In the genomic region with DNA sequence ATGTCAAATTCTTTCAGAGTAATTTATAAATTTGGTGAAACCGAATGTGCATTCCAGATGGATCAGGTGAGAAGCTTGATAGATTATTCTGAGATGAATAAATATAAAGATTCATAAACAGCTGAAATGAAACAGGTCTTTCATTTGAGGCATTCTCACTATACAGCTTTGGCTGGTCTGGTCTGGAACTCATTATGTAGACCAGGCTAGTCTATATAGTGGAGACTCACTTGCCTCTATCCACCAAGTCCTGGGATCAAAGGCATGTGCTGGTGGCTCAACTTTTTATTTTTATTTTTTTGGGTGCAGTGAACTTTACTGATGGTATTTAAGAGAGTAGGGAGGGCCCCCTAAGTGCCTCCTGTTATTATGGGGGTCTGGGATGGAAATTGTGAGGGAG, we compare ENCODE assay signal across 26 mouse cellular contexts. TPM values are rescaled to one million over a fixed set of nuclear protein-coding genes. Genes with fewer than 3 reads are reported as not detected.
"Had no signal": no experiment of that assay in that cellular context is flagged by ENCODE, and none has a peak within 500 bp of the region (broad histone marks: within the 10 kb centered on the region; RNA-seq: fewer than 3 reads in every experiment).

No protein-coding gene starts in this region.

- H3K27me3 ChIP-seq: midbrain, embryonic 13.5 days; midbrain, embryonic 15.5 days; neural tube, embryonic 13.5 days; neural tube, embryonic 15.5 days had no signal

- H3K4me3 ChIP-seq: midbrain, embryonic 10.5 days; midbrain, embryonic 13.5 days; midbrain, embryonic 15.5 days; myocyte; neural tube, embryonic 13.5 days; neural tube, embryonic 15.5 days had no signal

- H3K27ac ChIP-seq: midbrain, embryonic 10.5 days; midbrain, embryonic 13.5 days; midbrain, embryonic 15.5 days; neural tube, embryonic 13.5 days; neural tube, embryonic 15.5 days had no signal

- H3K9me3 ChIP-seq: midbrain, embryonic 10.5 days; midbrain, embryonic 13.5 days; midbrain, embryonic 15.5 days; neural tube, embryonic 13.5 days; neural tube, embryonic 15.5 days had no signal

- H3K9ac ChIP-seq: lung, embryonic 14.5 days; midbrain, embryonic 13.5 days; midbrain, embryonic 15.5 days; neural tube, embryonic 13.5 days; neural tube, embryonic 15.5 days had no signal

- H3K36me3 ChIP-seq: midbrain, embryonic 10.5 days; midbrain, embryonic 13.5 days; midbrain, embryonic 15.5 days; neural tube, embryonic 13.5 days; neural tube, embryonic 15.5 days had no signal

- DNase-seq: lung, adult 18-20 months; lung, embryonic 14.5 days; lung, postnatal 10 days; lung, postnatal 4 days; right cerebral cortex, adult 18-20 months; right cerebral cortex, postnatal 25 days; right cerebral cortex, postnatal 4 days; spleen, adult 18-20 months; thymus, adult 18-20 months; thymus, postnatal 14 days; thymus, postnatal 36 days had no signal

- H3K4me2 ChIP-seq: lung, embryonic 14.5 days; midbrain, embryonic 13.5 days; midbrain, embryonic 15.5 days; neural tube, embryonic 13.5 days; neural tube, embryonic 15.5 days had no signal

- H3K4me1 ChIP-seq: midbrain, embryonic 13.5 days; midbrain, embryonic 15.5 days; neural tube, embryonic 13.5 days; neural tube, embryonic 15.5 days had no signal

RNA-seq across cellular contexts. Expression of a gene that starts 1.3 kb away (rescaled TPM):
- total RNA-seq: megakaryocyte, adult 5-6 weeks; megakaryocyte-erythroid progenitor cell, adult 5-6 weeks had no signal
- polyA plus RNA-seq: liver, embryonic 16.5 days; lung, embryonic 14.5 days; lung, embryonic 16.5 days; midbrain, embryonic 10.5 days; midbrain, embryonic 13.5 days; midbrain, embryonic 15.5 days; myocyte; neural tube, embryonic 11.5 days; neural tube, embryonic 13.5 days; neural tube, embryonic 15.5 days; small intestine, adult 2 months; stomach, embryonic 14.5 days; stomach, embryonic 16.5 days; thymus, postnatal 0 days had no signal

RNA-seq across cellular contexts. Expression of a gene that starts 39.6 kb away (rescaled TPM):
- total RNA-seq: megakaryocyte, adult 5-6 weeks; megakaryocyte-erythroid progenitor cell, adult 5-6 weeks had no signal
- polyA plus RNA-seq: liver, embryonic 16.5 days; lung, embryonic 14.5 days; lung, embryonic 16.5 days; midbrain, embryonic 10.5 days; midbrain, embryonic 13.5 days; midbrain, embryonic 15.5 days; myocyte; neural tube, embryonic 11.5 days; neural tube, embryonic 13.5 days; neural tube, embryonic 15.5 days; small intestine, adult 2 months; stomach, embryonic 14.5 days; stomach, embryonic 16.5 days; thymus, postnatal 0 days had no signal

RNA-seq across cellular contexts. Expression of a gene that starts 56.8 kb away (rescaled TPM):
- total RNA-seq: megakaryocyte, adult 5-6 weeks; megakaryocyte-erythroid progenitor cell, adult 5-6 weeks had no signal
- polyA plus RNA-seq: liver, embryonic 16.5 days; lung, embryonic 14.5 days; lung, embryonic 16.5 days; midbrain, embryonic 10.5 days; midbrain, embryonic 13.5 days; midbrain, embryonic 15.5 days; myocyte; neural tube, embryonic 11.5 days; neural tube, embryonic 13.5 days; neural tube, embryonic 15.5 days; small intestine, adult 2 months; stomach, embryonic 14.5 days; stomach, embryonic 16.5 days; thymus, postnatal 0 days had no signal
